25 mouse cellular contexts compared by ENCODE assay signal in the genomic region with DNA sequence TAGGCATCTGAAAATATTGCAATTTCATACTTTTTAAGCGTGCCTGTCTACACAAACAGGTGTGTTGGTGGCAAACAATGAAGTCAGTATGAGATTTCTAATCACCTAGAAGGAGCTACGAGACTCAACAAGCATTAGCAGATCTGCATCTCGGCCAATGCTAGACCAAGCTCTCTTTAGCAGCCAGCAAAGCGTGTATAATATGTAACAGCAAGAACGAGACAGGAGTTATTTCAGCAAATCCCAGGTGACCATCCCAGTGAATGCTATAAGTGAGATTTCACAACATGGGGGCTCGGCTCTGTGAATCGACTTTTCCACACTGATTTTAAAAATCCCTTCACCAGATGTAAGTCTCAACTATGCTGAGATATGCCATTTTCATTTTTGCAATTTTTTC.
DNase-seq lines count a peak whose midpoint lies in the region; ATAC-seq and TF ChIP-seq lines count a peak whose summit lies in the region.
"Had no signal": no experiment of that assay in that cellular context is flagged by ENCODE, and none has a peak within 500 bp of the region (broad histone marks: within the 10 kb centered on the region; RNA-seq: fewer than 3 reads in every experiment).

No protein-coding gene starts in this region.

- no peak overlapping the region for H3K9ac ChIP-seq in midbrain, embryonic 14.5 days (replicated peaks; ENCODE audit: low read length)
- H3K9ac ChIP-seq in midbrain, embryonic 11.5 days (ENCODE audit: low read length): no peak overlapping the region
- H3K9ac ChIP-seq: heart, embryonic 15.5 days; liver, embryonic 15.5 days; lung, embryonic 14.5 days; midbrain, embryonic 12.5 days had no signal

- peak overlapping the region; percentile 36 for H3K4me3 ChIP-seq in gastrocnemius, adult 2 months
- no peak overlapping the region for H3K4me3 ChIP-seq in midbrain, embryonic 14.5 days (replicated peaks; ENCODE audit: low read depth, low read length)
- H3K4me3 ChIP-seq in midbrain, embryonic 11.5 days (ENCODE audit: low read depth, low read length): no peak overlapping the region
- H3K4me3 ChIP-seq in embryonic fibroblast, embryonic 13.5 days (ENCODE audit: insufficient read depth, low read length): no peak overlapping the region
- H3K4me3 ChIP-seq: heart, embryonic 10.5 days; heart, embryonic 15.5 days; layer of hippocampus, adult 2 months; left cerebral cortex, adult 2 months; liver, embryonic 15.5 days; midbrain, embryonic 12.5 days had no signal

- TF ChIP-seq POLR2A in embryonic fibroblast, embryonic 13.5 days (IDR thresholded peaks at IDR 0.05; ENCODE audit: low read depth, low read length): no peak

- no peak overlapping the region for H3K4me2 ChIP-seq in midbrain, embryonic 14.5 days (ENCODE audit: low read length)
- no peak overlapping the region for H3K4me2 ChIP-seq in midbrain, embryonic 11.5 days
- H3K4me2 ChIP-seq: liver, embryonic 15.5 days; lung, embryonic 14.5 days; midbrain, embryonic 12.5 days had no signal

- WGBS in midbrain, embryonic 14.5 days: 56% methylated on average over 7 of the region's 7 CpGs
- 64% methylated on average over 7 of the region's 7 CpGs for WGBS in midbrain, embryonic 11.5 days

- DNase-seq in gastrocnemius, adult 2 months: no peak
- DNase-seq in gastrocnemius, postnatal 14 days: no peak
- peak; percentile 31 for DNase-seq in midbrain, embryonic 14.5 days
- no peak for DNase-seq in midbrain, embryonic 11.5 days (ENCODE audit: low spot score, missing footprints)
- peak; percentile 46 for DNase-seq in retina, embryonic 14.5 days (ENCODE audit: low spot score)
- no peak for DNase-seq in gastrocnemius, postnatal 4 days (ENCODE audit: low spot score in 2 of 2)
- no peak for DNase-seq in adrenal gland, postnatal 4 days (ENCODE audit: low spot score in 2 of 2)
- DNase-seq: adrenal gland, postnatal 25 days; cerebellum, adult 2 months; cerebellum, postnatal 14 days; gastrocnemius, postnatal 10 days; kidney, postnatal 25 days; lung, embryonic 14.5 days; lung, postnatal 14 days; right cerebral cortex, postnatal 4 days had no signal

- H3K36me3 ChIP-seq in midbrain, embryonic 14.5 days (ENCODE audit: control insufficient read depth, insufficient read depth, low read length): no peaks in the 10 kb centered on the region
- no peaks in the 10 kb centered on the region for H3K36me3 ChIP-seq in midbrain, embryonic 11.5 days (ENCODE audit: control insufficient read depth, insufficient read depth, low read length)
- H3K36me3 ChIP-seq: heart, embryonic 10.5 days; heart, embryonic 15.5 days; liver, embryonic 15.5 days; midbrain, embryonic 12.5 days had no signal

- no peaks in the 10 kb centered on the region for H3K4me1 ChIP-seq in midbrain, embryonic 14.5 days (ENCODE audit: control insufficient read depth, insufficient read depth, low read length)
- no peaks in the 10 kb centered on the region for H3K4me1 ChIP-seq in midbrain, embryonic 11.5 days (ENCODE audit: control insufficient read depth, insufficient read depth, low read length)
- H3K4me1 ChIP-seq in embryonic fibroblast, embryonic 13.5 days (ENCODE audit: control insufficient read depth, insufficient read depth, low read length): no peaks in the 10 kb centered on the region
- H3K4me1 ChIP-seq: liver, embryonic 15.5 days; midbrain, embryonic 12.5 days had no signal

- no peaks in the 10 kb centered on the region for H3K27me3 ChIP-seq in midbrain, embryonic 14.5 days (ENCODE audit: control insufficient read depth, insufficient read depth, low read length)
- H3K27me3 ChIP-seq in midbrain, embryonic 11.5 days (ENCODE audit: control insufficient read depth, insufficient read depth, low read length): no peaks in the 10 kb centered on the region
- H3K27me3 ChIP-seq: heart, embryonic 15.5 days; liver, embryonic 15.5 days had no signal

- H3K9me3 ChIP-seq in midbrain, embryonic 14.5 days (ENCODE audit: control insufficient read depth, low read length): no peaks in the 10 kb centered on the region
- H3K9me3 ChIP-seq in midbrain, embryonic 11.5 days (ENCODE audit: control insufficient read depth, low read length): no peaks in the 10 kb centered on the region
- H3K9me3 ChIP-seq: heart, embryonic 10.5 days; heart, embryonic 15.5 days; liver, embryonic 15.5 days; midbrain, embryonic 12.5 days had no signal

- ATAC-seq in midbrain, embryonic 14.5 days (ENCODE audit: low FRiP score, low TSS enrichment): no peak
- no peak for ATAC-seq in midbrain, embryonic 11.5 days (ENCODE audit: low FRiP score)
- ATAC-seq: CD4-positive, CD25-positive, alpha-beta regulatory T cell, adult 4 months; forebrain, embryonic 14.5 days; intestine, postnatal 0 days had no signal

- TF ChIP-seq CTCF in gastrocnemius, adult 2 months (IDR thresholded peaks at IDR 0.05): no peak
- TF ChIP-seq CTCF in embryonic fibroblast, embryonic 13.5 days (IDR thresholded peaks at IDR 0.05; ENCODE audit: borderline replicate concordance, insufficient read depth, low read length): no peak

- H3K27ac ChIP-seq in gastrocnemius, adult 2 months: no peak overlapping the region; the same call in 1 of the 2 replicates
- no peak overlapping the region for H3K27ac ChIP-seq in midbrain, embryonic 14.5 days (replicated peaks; ENCODE audit: low read depth, low read length)
- no peak overlapping the region for H3K27ac ChIP-seq in midbrain, embryonic 11.5 days (ENCODE audit: low read depth, low read length)
- peak overlapping the region; percentile 19; the same call in 1 of the 2 replicates for H3K27ac ChIP-seq in embryonic fibroblast, embryonic 13.5 days (ENCODE audit: insufficient read depth, low read length)
- H3K27ac ChIP-seq: heart, embryonic 15.5 days; layer of hippocampus, adult 2 months; left cerebral cortex, adult 2 months; liver, embryonic 15.5 days; midbrain, embryonic 12.5 days had no signal

- intact Hi-C loops in gastrocnemius, adult 2 months (cut with DNase I): no loop called here
- intact Hi-C loops in gastrocnemius, postnatal 14 days (cut with DNase I; ENCODE audit: low total_unique reads): no loop called here

Comparison
In these comparisons a context has a peak if more than half of its experiments do, and no peak if none do; other contexts are left out.
1. DNase-seq: peak in midbrain, embryonic 14.5 days (single experiment) and retina, embryonic 14.5 days (single experiment); none in gastrocnemius, adult 2 months (single experiment), gastrocnemius, postnatal 14 days (single experiment), midbrain, embryonic 11.5 days (single experiment), gastrocnemius, postnatal 4 days (0 of 2) and adrenal gland, postnatal 4 days (0 of 2).